ENCODE assay signal across 28 mouse cellular contexts in genomic region chr8:105083449-105084050, GRCm38 (mm10). TPM values are rescaled to one million over a fixed set of nuclear protein-coding genes. Genes with fewer than 3 reads are reported as not detected.
DNase-seq lines count a peak whose midpoint lies in the region; ATAC-seq and TF ChIP-seq lines count a peak whose summit lies in the region.
"Had no signal": no experiment of that assay in that cellular context is flagged by ENCODE, and none has a peak within 500 bp of the region (broad histone marks: within the 10 kb centered on the region; RNA-seq: fewer than 3 reads in every experiment).

Gene Ces3b, plus strand, starts transcription at chr8:105083753.

- intact Hi-C loops in heart, postnatal 25 days (cut with DNase I), result no loop called here

- H3K4me1 ChIP-seq in heart, embryonic 13.5 days, result peaks cover 9% of the 10 kb centered on the region
- H3K4me1 ChIP-seq in heart, postnatal 0 days (ENCODE audit: control insufficient read depth, insufficient read depth), result 0 out of 2 replicates have a peak, but pooled peaks cover 3% of the 10 kb centered on the region
- H3K4me1 ChIP-seq: embryonic facial prominence, embryonic 15.5 days; forebrain, embryonic 15.5 days; hindbrain, embryonic 13.5 days had no signal

- no peak for TF ChIP-seq EP300 in heart, postnatal 0 days (IDR thresholded peaks at IDR 0.05; ENCODE audit: low read depth)

- WGBS in heart, embryonic 13.5 days, result 33% methylated on average over 7 of the region's 7 CpGs
- WGBS in heart, postnatal 0 days, result 24% methylated on average over 7 of the region's 7 CpGs

- no peaks in the 10 kb centered on the region for H3K9me3 ChIP-seq in heart, embryonic 13.5 days
- no peaks in the 10 kb centered on the region for H3K9me3 ChIP-seq in heart, postnatal 0 days (replicated peaks; ENCODE audit: control insufficient read depth, low read length)
- H3K9me3 ChIP-seq: embryonic facial prominence, embryonic 15.5 days; forebrain, embryonic 15.5 days; hindbrain, embryonic 13.5 days had no signal

- 0 out of 2 replicates have a peak within 1 kb of the TSS, but pooled peaks have one; percentile 1 for H3K4me3 ChIP-seq in heart, embryonic 13.5 days
- H3K4me3 ChIP-seq in heart, postnatal 0 days (ENCODE audit: low read depth, low read length), result no peak within 1 kb of the TSS
- H3K4me3 ChIP-seq: embryonic facial prominence, embryonic 15.5 days; forebrain, embryonic 15.5 days; hindbrain, embryonic 13.5 days had no signal

- no peaks in the 10 kb centered on the region for H3K27me3 ChIP-seq in heart, embryonic 13.5 days (replicated peaks)
- no peaks in the 10 kb centered on the region for H3K27me3 ChIP-seq in heart, postnatal 0 days (ENCODE audit: control insufficient read depth, insufficient read depth, low read length)
- H3K27me3 ChIP-seq: embryonic facial prominence, embryonic 15.5 days; forebrain, embryonic 15.5 days; hindbrain, embryonic 13.5 days had no signal

- no peak within 1 kb of the TSS for H3K9ac ChIP-seq in heart, embryonic 13.5 days
- H3K9ac ChIP-seq in heart, postnatal 0 days (replicated peaks; ENCODE audit: low read depth, low read length), result no peak within 1 kb of the TSS
- H3K9ac ChIP-seq: embryonic facial prominence, embryonic 15.5 days; forebrain, embryonic 15.5 days; hindbrain, embryonic 13.5 days had no signal

- H3K27ac ChIP-seq in heart, embryonic 13.5 days (replicated peaks), result peak within 1 kb of the TSS; percentile 49
- peak within 1 kb of the TSS; percentile 9 for H3K27ac ChIP-seq in heart, postnatal 0 days (ENCODE audit: low read depth)
- H3K27ac ChIP-seq: embryonic facial prominence, embryonic 15.5 days; forebrain, embryonic 15.5 days; hindbrain, embryonic 13.5 days; hindbrain, postnatal 0 days had no signal

- no peaks in the 10 kb centered on the region for H3K36me3 ChIP-seq in heart, embryonic 13.5 days
- H3K36me3 ChIP-seq in heart, postnatal 0 days (replicated peaks; ENCODE audit: control insufficient read depth, insufficient read depth, low read length), result no peaks in the 10 kb centered on the region
- H3K36me3 ChIP-seq: embryonic facial prominence, embryonic 15.5 days; forebrain, embryonic 15.5 days; hindbrain, embryonic 13.5 days had no signal

- ATAC-seq in heart, embryonic 13.5 days (ENCODE audit: extremely low read depth, insufficient number of reproducible peaks, low FRiP score, low TSS enrichment), result peak; percentile 19; the same call in 1 of the 2 replicates
- ATAC-seq in heart, postnatal 0 days (ENCODE audit: insufficient read depth, low read depth), result peak; percentile 79
- ATAC-seq: forebrain, embryonic 15.5 days; hindbrain, postnatal 0 days had no signal

- peak; percentile 12 to 21 for DNase-seq in heart, adult 18-20 months
- no peak for DNase-seq in heart, postnatal 25 days (ENCODE audit: low spot score)
- peak; percentile 6 to 7 for DNase-seq in heart, adult 9 months (ENCODE audit: low spot score in 2 of 2)
- peak; percentile 47 for DNase-seq in heart, postnatal 0 days (ENCODE audit: low spot score)
- no peak for DNase-seq in kidney, postnatal 4 days
- DNase-seq in gastrocnemius, postnatal 25 days, result no peak
- no peak for DNase-seq in kidney, adult 9 months
- DNase-seq: adrenal gland, postnatal 10 days; cerebellum, adult 11 months; cerebellum, adult 8-10 months; cerebellum, postnatal 14 days; embryo, embryonic 11 days; gastrocnemius, postnatal 10 days; kidney, adult 8-10 months had no signal

- H3K4me2 ChIP-seq in heart, embryonic 13.5 days, result peak within 1 kb of the TSS; percentile 49
- peak within 1 kb of the TSS; percentile 33; the same call in 1 of the 2 replicates for H3K4me2 ChIP-seq in heart, postnatal 0 days (ENCODE audit: low read depth, low read length)
- H3K4me2 ChIP-seq: embryonic facial prominence, embryonic 15.5 days; forebrain, embryonic 15.5 days; hindbrain, embryonic 13.5 days had no signal

- TF ChIP-seq CTCF in heart, postnatal 0 days (IDR thresholded peaks at IDR 0.05; ENCODE audit: low read depth), result no peak

RNA-seq across cellular contexts. Expression of gene Ces3b, which starts in this region (rescaled TPM):
- total RNA-seq in heart, adult 18-20 months (2021), result not detected
- under 1 TPM in 1 of 2 experiments, not detected in 1; 0.23 TPM for total RNA-seq in heart, postnatal 25 days (2021)
- not detected in 2 replicates for polyA plus RNA-seq in heart, embryonic 13.5 days (2015; fragmentation: Nextera tagmentation; extraction: Ambion mirVana)
- total RNA-seq in heart, postnatal 0 days (2014; rRNA removed; ENCODE audit: low replicate concordance), result 0.50 and 1.7 TPM in 2 replicates
- polyA plus RNA-seq in heart, postnatal 0 days (2015; fragmentation: Nextera tagmentation; extraction: Ambion mirVana), result 0.16 and 0.34 TPM in 2 replicates
- not detected for total RNA-seq in gastrocnemius, postnatal 25 days (2021)
- total RNA-seq: adrenal gland, postnatal 10 days; adrenal gland, postnatal 4 days; common myeloid progenitor, adult 5-6 weeks; gastrocnemius, postnatal 10 days; hematopoietic stem cell, adult 5-6 weeks; hindbrain, postnatal 0 days; MEL had no signal
- polyA plus RNA-seq: brain, embryonic 14.5 days; C2C12; embryonic facial prominence, embryonic 11.5 days; embryonic facial prominence, embryonic 15.5 days; forebrain, embryonic 11.5 days; forebrain, embryonic 15.5 days; hindbrain, embryonic 13.5 days; hindbrain, postnatal 0 days; intestine, embryonic 14.5 days had no signal

Comparison
In these comparisons a context has a peak if more than half of its experiments do, and no peak if none do; other contexts are left out.
1. DNase-seq: peak in heart, adult 9 months (2 of 2) and heart, postnatal 0 days (single experiment); none in heart, postnatal 25 days (single experiment), kidney, postnatal 4 days (0 of 2), gastrocnemius, postnatal 25 days (single experiment) and kidney, adult 9 months (single experiment).
2. Peak in DNase-seq in heart, adult 18-20 months; RNA of the gene not detected or under 1 TPM.
3. Peak in ATAC-seq, H3K4me3 ChIP-seq, H3K27ac ChIP-seq and H3K4me2 ChIP-seq in heart, embryonic 13.5 days; RNA of the gene not detected or under 1 TPM.